Mouse (Mus musculus): ENCODE data around the gene Bmpr1b. TPM values are rescaled to one million over a fixed set of nuclear protein-coding genes. Genes with fewer than 3 reads are reported as not detected.

Gene Bmpr1b
- polyA plus RNA-seq, 1 experiment from 2014 or later = 7.6 TPM

- DNase-seq (ENCODE audit: low spot score) (no peak), ATAC-seq (replicated peaks; ENCODE audit: low FRiP score, low read depth) (no peak)
- no peak overlapping the region for H3K4me3 ChIP-seq (replicated peaks; ENCODE audit: low read depth, low read length)
- H3K36me3 ChIP-seq (ENCODE audit: insufficient read depth, low read length) = no peaks in the 10 kb centered on the region
- H3K27me3 ChIP-seq (ENCODE audit: insufficient read depth, low read length) = no peaks in the 10 kb centered on the region
- H3K4me2 ChIP-seq (ENCODE audit: low read length) = no peak overlapping the region
- H3K27ac ChIP-seq = no peak overlapping the region
- peaks cover 6% of the 10 kb centered on the region; the same call in 1 of the 2 replicates for H3K4me1 ChIP-seq (replicated peaks; ENCODE audit: insufficient read depth, low read length)
- no peak for TF ChIP-seq CTCF (IDR thresholded peaks at IDR 0.05; ENCODE audit: low read depth)
- no peak overlapping the region for H3K9ac ChIP-seq (ENCODE audit: low read depth, low read length)
- H3K9me3 ChIP-seq (replicated peaks; ENCODE audit: low read length) = no peaks in the 10 kb centered on the region
- 74% methylated on average over 3 of the region's 3 CpGs for WGBS
Observed at GRCm38 (mm10) chr3:141932956-141933355, 236.3 kb downstream of the Bmpr1b start.

DNA sequence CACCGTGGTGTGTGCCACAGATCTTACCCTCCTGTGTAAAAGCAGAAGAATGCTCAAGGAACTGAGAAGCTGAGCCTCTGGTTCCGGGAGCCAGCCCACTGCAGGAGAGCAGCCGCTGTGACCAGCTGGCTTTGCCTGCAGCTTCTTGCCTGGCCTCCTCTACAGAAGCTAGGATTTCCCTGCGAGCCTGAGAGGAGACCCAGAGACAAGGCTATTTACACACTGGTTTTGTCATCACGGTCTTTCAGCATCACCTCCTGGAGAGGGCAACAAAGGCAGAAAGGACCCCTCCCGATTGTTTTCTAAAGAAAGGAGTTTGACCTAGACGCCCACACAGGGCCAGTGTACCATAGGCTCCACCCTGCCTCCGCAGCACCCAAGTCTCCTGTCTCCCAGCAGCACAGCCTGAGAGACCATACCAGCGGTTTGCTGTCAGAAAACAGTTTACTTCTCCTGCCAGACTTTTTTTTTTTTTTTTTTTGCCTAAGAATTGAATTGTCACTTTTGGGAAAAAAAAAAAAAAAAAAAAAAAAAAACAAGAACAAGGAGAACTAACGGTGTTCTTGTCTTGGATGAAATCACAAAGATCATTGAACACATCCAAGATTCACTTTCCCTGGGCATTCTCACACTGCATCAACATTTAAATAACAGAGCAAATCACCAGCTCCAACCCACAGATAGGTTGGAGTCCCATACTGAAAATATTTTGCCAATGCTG lies 237.7 kb downstream of the Bmpr1b start:
- peak; percentile 19; the same call in 1 of the 2 replicates for TF ChIP-seq CTCF (IDR thresholded peaks at IDR 0.05; ENCODE audit: low read depth)

DNA sequence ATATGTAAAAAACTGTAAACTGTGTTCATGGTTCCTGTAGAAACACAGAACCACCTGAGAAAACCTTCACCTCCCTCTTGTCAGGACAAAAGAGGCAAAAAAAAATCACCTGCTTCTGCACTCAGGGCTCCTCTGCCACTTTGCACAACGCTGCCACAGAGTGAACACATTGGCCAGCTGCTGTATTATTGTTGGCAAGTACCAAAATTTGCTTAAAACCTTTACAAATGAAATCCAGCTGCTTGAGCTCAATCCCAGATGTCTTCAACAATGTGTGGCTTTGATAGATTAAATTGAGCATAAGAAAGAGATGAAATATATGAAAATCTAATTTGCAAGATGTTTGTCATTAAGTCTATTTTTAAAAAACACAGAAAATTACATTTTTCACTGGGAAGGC lies 245.8 kb downstream of the Bmpr1b start:
- DNase-seq (ENCODE audit: low spot score) (no peak), ATAC-seq (replicated peaks; ENCODE audit: low FRiP score, low read depth) (no peak)
- no peaks in the 10 kb centered on the region for H3K27me3 ChIP-seq (ENCODE audit: insufficient read depth, low read length)
- TF ChIP-seq CTCF (IDR thresholded peaks at IDR 0.05; ENCODE audit: low read depth) = no peak
- WGBS = 43% methylated on average over 1 of the region's 1 CpGs
- no peaks in the 10 kb centered on the region for H3K36me3 ChIP-seq (ENCODE audit: insufficient read depth, low read length)
- no peak overlapping the region for H3K4me2 ChIP-seq (ENCODE audit: low read length)
- no peak overlapping the region for H3K9ac ChIP-seq (ENCODE audit: low read depth, low read length)
- H3K4me1 ChIP-seq (replicated peaks; ENCODE audit: insufficient read depth, low read length) = no peaks in the 10 kb centered on the region
- no peak overlapping the region for H3K4me3 ChIP-seq (replicated peaks; ENCODE audit: low read depth, low read length)
- no peaks in the 10 kb centered on the region for H3K9me3 ChIP-seq (replicated peaks; ENCODE audit: low read length)
- H3K27ac ChIP-seq = no peak overlapping the region

More for the DNA sequence above, 237.7 kb downstream of the Bmpr1b start:
- Histone ChIP-seq H3K9ac (ENCODE audit: low read depth, low read length) (no peak overlapping the region), H3K36me3 (ENCODE audit: insufficient read depth, low read length) (no peaks in the 10 kb centered on the region), H3K27ac (peak overlapping the region; percentile 64; the same call in 1 of the 2 replicates), H3K4me2 (ENCODE audit: low read length) (peak overlapping the region; percentile 50), H3K9me3 (replicated peaks; ENCODE audit: low read length) (no peaks in the 10 kb centered on the region), H3K4me1 (replicated peaks; ENCODE audit: insufficient read depth, low read length) (peaks cover 6% of the 10 kb centered on the region; the same call in 1 of the 2 replicates), H3K4me3 (replicated peaks; ENCODE audit: low read depth, low read length) (0 out of 2 replicates have a peak overlapping the region, but pooled peaks have one; percentile 5), H3K27me3 (ENCODE audit: insufficient read depth, low read length) (no peaks in the 10 kb centered on the region)
- 12% methylated on average over 10 of the region's 10 CpGs for WGBS
- ATAC-seq (replicated peaks; ENCODE audit: low FRiP score, low read depth) (peak; percentile 55; the same call in 1 of the 2 replicates), DNase-seq (ENCODE audit: low spot score) (peak; percentile 71)

- TF ChIP-seq CTCF (IDR thresholded peaks at IDR 0.05; ENCODE audit: low read depth) = no peak
- no peak overlapping the region for H3K9ac ChIP-seq (ENCODE audit: low read depth, low read length)
- no peaks in the 10 kb centered on the region for H3K9me3 ChIP-seq (replicated peaks; ENCODE audit: low read length)
- no peaks in the 10 kb centered on the region for H3K27me3 ChIP-seq (ENCODE audit: insufficient read depth, low read length)
- no peak overlapping the region for H3K4me3 ChIP-seq (replicated peaks; ENCODE audit: low read depth, low read length)
- no peak for ATAC-seq (replicated peaks; ENCODE audit: low FRiP score, low read depth)
- no peaks in the 10 kb centered on the region for H3K36me3 ChIP-seq (ENCODE audit: insufficient read depth, low read length)
- H3K4me2 ChIP-seq (ENCODE audit: low read length) = no peak overlapping the region
- H3K27ac ChIP-seq = no peak overlapping the region
- 0 out of 2 replicates have a peak, but pooled peaks cover 4% of the 10 kb centered on the region for H3K4me1 ChIP-seq (replicated peaks; ENCODE audit: insufficient read depth, low read length)
- WGBS = 16% methylated on average over 4 of the region's 4 CpGs
- peak; percentile 54 for DNase-seq (ENCODE audit: low spot score)
Observed at GRCm38 (mm10) chr3:141921161-141921560, 248.1 kb downstream of the Bmpr1b start.

DNA sequence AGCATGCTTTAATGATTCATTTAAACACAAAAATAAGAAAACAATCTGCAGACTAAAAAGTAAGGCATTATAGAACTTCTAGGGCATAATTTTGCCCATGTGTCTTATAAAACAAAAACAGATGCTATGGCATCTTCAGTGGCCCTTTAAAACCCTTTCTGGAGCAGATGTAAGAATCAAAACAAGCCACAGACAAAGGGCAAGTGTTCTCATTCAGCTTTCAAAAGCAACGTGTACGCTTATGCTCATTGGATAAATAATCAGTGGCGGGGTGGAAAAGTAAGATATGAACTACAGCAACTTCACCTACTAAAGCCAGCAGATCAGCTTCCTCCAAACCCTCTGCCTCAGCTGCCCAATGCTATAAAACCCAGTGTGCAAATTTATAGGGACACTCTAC lies 249.6 kb downstream of the Bmpr1b start:
- Histone ChIP-seq H3K36me3 (ENCODE audit: insufficient read depth, low read length) (no peaks in the 10 kb centered on the region), H3K4me3 (replicated peaks; ENCODE audit: low read depth, low read length) (no peak overlapping the region), H3K27me3 (ENCODE audit: insufficient read depth, low read length) (no peaks in the 10 kb centered on the region), H3K9me3 (replicated peaks; ENCODE audit: low read length) (no peaks in the 10 kb centered on the region), H3K4me2 (ENCODE audit: low read length) (no peak overlapping the region), H3K4me1 (replicated peaks; ENCODE audit: insufficient read depth, low read length) (0 out of 2 replicates have a peak, but pooled peaks cover 4% of the 10 kb centered on the region), H3K27ac (no peak overlapping the region), H3K9ac (ENCODE audit: low read depth, low read length) (no peak overlapping the region)
- TF ChIP-seq CTCF (IDR thresholded peaks at IDR 0.05; ENCODE audit: low read depth) = no peak
- WGBS = 61% methylated on average over 3 of the region's 3 CpGs
- ATAC-seq (replicated peaks; ENCODE audit: low FRiP score, low read depth) (no peak), DNase-seq (ENCODE audit: low spot score) (no peak)

DNA sequence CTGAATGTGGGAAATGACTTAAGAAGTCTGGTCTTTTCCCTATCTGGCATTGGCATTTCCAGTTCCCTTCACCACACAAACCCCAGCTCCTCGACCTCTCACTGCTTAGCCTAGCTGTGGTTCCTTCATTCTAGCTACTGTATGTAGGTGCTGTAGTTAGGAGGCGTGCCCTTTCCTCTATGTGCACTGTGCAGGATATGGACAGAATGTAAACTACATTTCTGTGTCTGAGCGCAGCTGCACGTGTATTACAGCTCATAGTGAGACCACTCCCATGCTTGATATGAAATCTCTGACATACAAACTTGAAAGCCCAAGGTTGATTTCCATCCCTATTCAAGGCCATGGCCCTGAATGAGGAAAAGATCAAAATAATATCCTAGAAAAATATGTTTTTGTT lies 252.1 kb downstream of the Bmpr1b start:
- H3K36me3 ChIP-seq (ENCODE audit: insufficient read depth, low read length) = no peaks in the 10 kb centered on the region
- no peak overlapping the region for H3K4me2 ChIP-seq (ENCODE audit: low read length)
- H3K27ac ChIP-seq = no peak overlapping the region
- H3K9ac ChIP-seq (ENCODE audit: low read depth, low read length) = no peak overlapping the region
- H3K4me3 ChIP-seq (replicated peaks; ENCODE audit: low read depth, low read length) = no peak overlapping the region
- H3K27me3 ChIP-seq (ENCODE audit: insufficient read depth, low read length) = no peaks in the 10 kb centered on the region
- peaks cover 4% of the 10 kb centered on the region; the same call in 1 of the 2 replicates for H3K4me1 ChIP-seq (replicated peaks; ENCODE audit: insufficient read depth, low read length)
- no peaks in the 10 kb centered on the region for H3K9me3 ChIP-seq (replicated peaks; ENCODE audit: low read length)
- 83% methylated on average over 4 of the region's 4 CpGs for WGBS
- ATAC-seq (replicated peaks; ENCODE audit: low FRiP score, low read depth) (no peak), DNase-seq (ENCODE audit: low spot score) (no peak)
- TF ChIP-seq CTCF (IDR thresholded peaks at IDR 0.05; ENCODE audit: low read depth) = no peak
